Mouse (Mus musculus): ENCODE measurements around the gene Bbs9. TPM values are rescaled to one million over a fixed set of nuclear protein-coding genes. Genes with fewer than 3 reads are reported as not detected.

Bbs9 gene
- polyA plus RNA-seq, 1 experiment = 15.3 TPM

GRCm38 (mm10) chr9:22789380-22790168 lies 314.1 kb downstream of the Bbs9 start:
- Histone ChIP-seq H3K4me3 (replicated peaks; ENCODE audit: extremely low read depth, low read depth, low read length) (no peak overlapping the region), H3K4me1 (ENCODE audit: control insufficient read depth, insufficient read depth, low read length) (no peaks in the 10 kb centered on the region)
- no peak for TF ChIP-seq CTCF (IDR thresholded peaks at IDR 0.05; ENCODE audit: insufficient read depth, low read length)
- no peak for TF ChIP-seq POLR2A (IDR thresholded peaks at IDR 0.05; ENCODE audit: borderline replicate concordance, extremely low read depth, low read depth, low read length)
- WGBS = 75% methylated on average over 9 of the region's 9 CpGs
- no peak for DNase-seq

GRCm38 (mm10) chr9:22791208-22791607 lies 315.7 kb downstream of the Bbs9 start:
- Histone ChIP-seq H3K4me1 (ENCODE audit: control insufficient read depth, insufficient read depth, low read length) (no peaks in the 10 kb centered on the region), H3K4me3 (replicated peaks; ENCODE audit: extremely low read depth, low read depth, low read length) (no peak overlapping the region)
- no peak for TF ChIP-seq CTCF (IDR thresholded peaks at IDR 0.05; ENCODE audit: insufficient read depth, low read length)
- TF ChIP-seq POLR2A (IDR thresholded peaks at IDR 0.05; ENCODE audit: borderline replicate concordance, extremely low read depth, low read depth, low read length) = no peak
- DNase-seq = no peak
- WGBS = 87% methylated on average over 5 of the region's 5 CpGs

- no peak for DNase-seq
- H3K4me3 ChIP-seq (replicated peaks; ENCODE audit: extremely low read depth, low read depth, low read length) = no peak overlapping the region
- no peak for TF ChIP-seq POLR2A (IDR thresholded peaks at IDR 0.05; ENCODE audit: borderline replicate concordance, extremely low read depth, low read depth, low read length)
- TF ChIP-seq CTCF (IDR thresholded peaks at IDR 0.05; ENCODE audit: insufficient read depth, low read length) = no peak
- H3K4me1 ChIP-seq (ENCODE audit: control insufficient read depth, insufficient read depth, low read length) = no peaks in the 10 kb centered on the region
- WGBS = 76% methylated on average over 9 of the region's 9 CpGs
Observed at GRCm38 (mm10) chr9:22791750-22792149, 316.2 kb downstream of the Bbs9 start.

GRCm38 (mm10) chr9:22793698-22794097 lies 318.2 kb downstream of the Bbs9 start:
- Histone ChIP-seq H3K4me1 (ENCODE audit: control insufficient read depth, insufficient read depth, low read length) (no peaks in the 10 kb centered on the region), H3K4me3 (replicated peaks; ENCODE audit: extremely low read depth, low read depth, low read length) (no peak overlapping the region)
- 70% methylated on average over 7 of the region's 7 CpGs for WGBS
- TF ChIP-seq CTCF (IDR thresholded peaks at IDR 0.05; ENCODE audit: insufficient read depth, low read length) = no peak
- no peak for TF ChIP-seq POLR2A (IDR thresholded peaks at IDR 0.05; ENCODE audit: borderline replicate concordance, extremely low read depth, low read depth, low read length)
- DNase-seq = no peak

- no peak overlapping the region for H3K4me3 ChIP-seq (replicated peaks; ENCODE audit: extremely low read depth, low read depth, low read length)
- WGBS = 32% methylated on average over 7 of the region's 7 CpGs
- DNase-seq = no peak
- no peaks in the 10 kb centered on the region for H3K4me1 ChIP-seq (ENCODE audit: control insufficient read depth, insufficient read depth, low read length)
- no peak for TF ChIP-seq POLR2A (IDR thresholded peaks at IDR 0.05; ENCODE audit: borderline replicate concordance, extremely low read depth, low read depth, low read length)
- no peak for TF ChIP-seq CTCF (IDR thresholded peaks at IDR 0.05; ENCODE audit: insufficient read depth, low read length)
Observed at GRCm38 (mm10) chr9:22800675-22801074, 325.2 kb downstream of the Bbs9 start.

DNA sequence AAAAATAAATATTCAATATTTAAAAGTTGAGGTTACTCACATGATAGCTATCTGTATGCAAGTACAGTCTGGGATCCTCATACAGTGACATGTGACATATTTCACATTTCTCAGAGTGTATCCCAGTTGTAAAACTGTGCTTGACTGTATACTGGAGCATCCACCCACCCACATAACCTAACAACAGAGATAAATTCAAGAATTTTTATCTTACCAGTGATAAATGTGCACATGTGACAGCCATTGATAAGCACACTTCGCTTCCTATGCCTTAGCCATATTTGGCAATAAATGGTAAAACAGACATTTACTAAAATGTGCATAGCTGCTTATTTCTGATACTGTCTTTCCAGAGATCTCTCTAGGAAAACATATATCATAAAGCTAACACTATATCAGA lies 330.5 kb downstream of the Bbs9 start:
- TF ChIP-seq POLR2A (IDR thresholded peaks at IDR 0.05; ENCODE audit: borderline replicate concordance, extremely low read depth, low read depth, low read length) = no peak
- TF ChIP-seq CTCF (IDR thresholded peaks at IDR 0.05; ENCODE audit: insufficient read depth, low read length) = no peak
- no peak overlapping the region for H3K4me3 ChIP-seq (replicated peaks; ENCODE audit: extremely low read depth, low read depth, low read length)
- DNase-seq = no peak
- H3K4me1 ChIP-seq (ENCODE audit: control insufficient read depth, insufficient read depth, low read length) = no peaks in the 10 kb centered on the region
- 96% methylated on average over 1 of the region's 1 CpGs for WGBS

DNA sequence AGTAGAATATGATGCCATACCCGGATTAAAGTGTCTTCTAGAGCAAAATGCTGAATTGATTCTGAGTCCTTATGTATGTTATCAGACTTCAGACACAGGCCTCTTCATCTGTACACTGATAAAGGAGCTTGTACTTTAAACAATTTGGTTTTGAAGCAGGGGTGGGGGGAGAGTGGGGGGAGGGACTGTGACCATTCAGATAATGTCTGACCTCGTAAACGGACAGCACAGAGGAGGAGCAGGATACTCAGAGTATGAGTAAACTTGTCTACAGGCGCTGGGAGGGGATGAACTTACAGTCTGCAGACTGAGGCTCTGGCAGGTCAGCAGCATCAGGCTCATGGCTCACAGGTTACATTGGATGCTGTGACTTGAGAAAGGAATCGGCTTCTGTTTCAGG lies 331.0 kb downstream of the Bbs9 start:
- WGBS = 44% methylated on average over 5 of the region's 5 CpGs
- Histone ChIP-seq H3K4me1 (ENCODE audit: control insufficient read depth, insufficient read depth, low read length) (no peaks in the 10 kb centered on the region), H3K4me3 (replicated peaks; ENCODE audit: extremely low read depth, low read depth, low read length) (no peak overlapping the region)
- DNase-seq = no peak
- no peak for TF ChIP-seq CTCF (IDR thresholded peaks at IDR 0.05; ENCODE audit: insufficient read depth, low read length)
- TF ChIP-seq POLR2A (IDR thresholded peaks at IDR 0.05; ENCODE audit: borderline replicate concordance, extremely low read depth, low read depth, low read length) = no peak

- H3K4me1 ChIP-seq (ENCODE audit: control insufficient read depth, insufficient read depth, low read length) = no peaks in the 10 kb centered on the region
- 82% methylated on average over 5 of the region's 5 CpGs for WGBS
- TF ChIP-seq POLR2A (IDR thresholded peaks at IDR 0.05; ENCODE audit: borderline replicate concordance, extremely low read depth, low read depth, low read length) (no peak), CTCF (IDR thresholded peaks at IDR 0.05; ENCODE audit: insufficient read depth, low read length) (no peak)
- H3K4me3 ChIP-seq (replicated peaks; ENCODE audit: extremely low read depth, low read depth, low read length) = no peak overlapping the region
- DNase-seq = no peak
Observed at GRCm38 (mm10) chr9:22807693-22808092, 332.2 kb downstream of the Bbs9 start.

DNA sequence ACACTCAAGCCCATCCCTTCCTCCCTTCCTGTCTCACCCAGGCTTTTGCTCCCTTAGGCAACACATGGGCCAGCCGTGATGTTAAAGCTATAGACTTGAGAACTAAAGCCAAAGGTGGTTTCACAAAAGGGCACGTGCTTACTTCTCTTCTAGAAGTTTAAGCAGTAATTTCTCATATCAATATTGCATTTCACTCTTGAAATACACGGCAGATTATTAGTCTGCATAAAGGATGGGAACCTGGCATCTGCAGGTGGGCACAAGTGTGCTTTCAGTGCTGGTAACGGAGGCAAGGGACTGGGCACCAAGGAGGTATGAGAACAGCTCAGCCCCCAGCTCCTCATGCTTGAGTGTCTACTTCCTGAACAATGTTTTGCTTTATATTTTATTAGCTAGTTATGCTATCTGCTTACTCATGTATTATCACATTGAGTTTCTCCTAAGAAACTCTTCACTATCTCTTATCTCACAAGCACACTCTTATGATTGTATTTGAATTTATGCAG lies 334.2 kb downstream of the Bbs9 start:
- no peak for TF ChIP-seq CTCF (IDR thresholded peaks at IDR 0.05; ENCODE audit: insufficient read depth, low read length)
- TF ChIP-seq POLR2A (IDR thresholded peaks at IDR 0.05; ENCODE audit: borderline replicate concordance, extremely low read depth, low read depth, low read length) = no peak
- Histone ChIP-seq H3K4me1 (ENCODE audit: control insufficient read depth, insufficient read depth, low read length) (0 out of 2 replicates have a peak, but pooled peaks cover 2% of the 10 kb centered on the region), H3K4me3 (replicated peaks; ENCODE audit: extremely low read depth, low read depth, low read length) (no peak overlapping the region)
- no peak for DNase-seq
- WGBS = 85% methylated on average over 4 of the region's 4 CpGs

DNA sequence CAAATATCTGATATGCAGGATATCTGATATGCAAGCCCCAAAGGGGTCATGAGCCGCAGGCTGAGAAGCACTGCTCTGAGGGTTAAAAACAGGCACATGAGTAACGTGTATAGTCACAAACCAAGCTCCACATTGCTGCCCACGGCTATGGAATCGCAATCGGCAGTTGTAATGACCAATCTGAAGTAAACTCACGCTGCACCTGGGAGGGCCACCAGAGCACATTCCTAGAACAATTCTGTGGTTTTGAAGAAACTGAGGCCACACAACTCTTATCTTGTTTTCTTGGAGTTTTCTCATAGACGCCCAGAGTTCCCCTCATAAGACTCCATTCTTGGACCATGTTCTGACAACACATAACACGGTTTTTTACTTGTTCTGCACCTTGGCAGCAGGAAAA lies 334.9 kb downstream of the Bbs9 start:
- Histone ChIP-seq H3K4me3 (replicated peaks; ENCODE audit: extremely low read depth, low read depth, low read length) (no peak overlapping the region), H3K4me1 (ENCODE audit: control insufficient read depth, insufficient read depth, low read length) (0 out of 2 replicates have a peak, but pooled peaks cover 2% of the 10 kb centered on the region)
- 92% methylated on average over 8 of the region's 8 CpGs for WGBS
- TF ChIP-seq CTCF (IDR thresholded peaks at IDR 0.05; ENCODE audit: insufficient read depth, low read length) (no peak), POLR2A (IDR thresholded peaks at IDR 0.05; ENCODE audit: borderline replicate concordance, extremely low read depth, low read depth, low read length) (no peak)
- DNase-seq = no peak
